Mouse (Mus musculus): ENCODE results near the gene Gm4567. TPM values are rescaled to one million over a fixed set of nuclear protein-coding genes. Genes with fewer than 3 reads are reported as not detected.
"Not testable (repeated sequence)": the region's sequence is repeated elsewhere in the genome, so short reads cannot be mapped to it uniquely, and the experiment has no call there.

Gene Gm4567
- not detected in 2 replicates for total RNA-seq (2017)

DNA sequence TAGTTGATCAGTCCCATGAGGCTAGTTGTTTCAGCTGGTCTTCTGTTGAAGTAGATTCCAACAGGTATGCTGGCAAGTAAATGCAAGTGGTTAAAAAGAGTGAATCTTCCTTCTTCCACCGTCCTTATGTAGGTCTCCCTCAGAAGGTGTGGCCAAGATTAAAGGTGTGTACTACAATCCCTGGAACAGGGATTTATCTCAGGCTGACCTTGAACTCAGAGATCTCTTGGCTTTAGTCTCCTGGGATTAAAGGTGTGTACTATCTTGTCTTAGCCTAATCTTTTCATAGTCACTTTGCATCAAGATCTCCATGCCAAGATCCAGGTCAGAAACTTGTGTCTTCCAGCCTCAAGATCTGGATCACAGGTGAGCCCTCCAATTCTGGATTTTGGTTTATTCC, at the start of gene Gm4567:
TSS of gene Gm4567 (minus strand) at position 101 of the 400 bp plus-strand sequence.
- ATAC-seq (ENCODE audit: extremely low read depth, insufficient number of reproducible peaks, low FRiP score, poor library complexity, severe bottlenecking), result not testable (repeated sequence)

DNA sequence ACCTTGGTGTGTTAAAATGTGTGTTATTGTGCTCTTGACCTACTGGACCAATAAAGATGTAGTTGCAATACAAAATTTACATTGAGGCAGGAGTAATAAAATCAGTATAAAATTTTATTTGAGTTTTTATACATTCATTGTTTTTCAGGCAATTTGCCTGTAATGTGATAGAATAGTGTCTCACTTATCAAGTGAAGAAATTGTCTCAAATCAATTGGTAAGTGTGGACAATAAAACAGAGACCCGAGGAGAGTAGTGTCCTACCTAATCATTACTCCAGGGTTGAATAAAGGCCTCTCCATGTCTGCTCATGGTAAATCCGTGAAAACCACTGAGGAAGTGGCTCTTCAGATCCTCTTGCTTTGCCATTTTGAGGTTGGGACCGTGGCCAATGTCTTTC, 41.9 kb upstream of the Gm4567 start, which contains the start of gene Vmn1r157:
TSS of gene Vmn1r157 (plus strand) at position 301 of the 400 bp plus-strand sequence.
- ATAC-seq (ENCODE audit: extremely low read depth, insufficient number of reproducible peaks, low FRiP score, poor library complexity, severe bottlenecking), result not testable (repeated sequence)

DNA sequence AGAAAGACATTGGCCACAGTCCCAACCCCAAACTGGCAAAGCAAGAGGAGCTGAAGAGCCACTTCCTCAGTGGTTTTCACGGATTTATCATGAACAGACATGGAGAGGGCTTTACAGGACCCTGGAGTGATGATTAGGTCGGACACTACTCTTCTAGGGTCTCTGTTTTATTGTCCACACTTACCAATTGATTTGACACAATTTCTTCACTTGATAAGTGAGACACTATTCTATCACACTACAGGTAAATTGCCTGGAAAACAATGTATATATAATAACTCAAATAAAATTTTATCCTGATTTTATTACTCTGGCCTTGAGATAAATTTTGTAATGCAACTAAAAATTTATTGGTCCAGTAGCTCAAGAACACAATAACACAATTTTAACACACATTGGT, 27.3 kb downstream of the Gm4567 start, which contains the start of gene Gm8693:
TSS of gene Gm8693 (minus strand) at position 101 of the 400 bp plus-strand sequence.
- not testable (repeated sequence) for ATAC-seq (ENCODE audit: extremely low read depth, insufficient number of reproducible peaks, low FRiP score, poor library complexity, severe bottlenecking)

Other genes with a start within 250 kb of the Gm4567 start
- gene Vmn1r151, start 220.0 kb downstream of the Gm4567 start, total RNA-seq (2017), result not detected in 2 replicates
- gene Vmn1r152, start 196.7 kb downstream of the Gm4567 start, total RNA-seq (2017), result not detected in 2 replicates
- gene Gm8677, start 184.8 kb downstream of the Gm4567 start, total RNA-seq (2017), result not detected in 2 replicates
- not detected in 2 replicates for gene Gm4201, start 154.4 kb downstream of the Gm4567 start, total RNA-seq (2017)
- not detected in 2 replicates for gene Gm4565, start 131.6 kb downstream of the Gm4567 start, total RNA-seq (2017)
- not detected in 2 replicates for gene Vmn1r155, start 61.7 kb downstream of the Gm4567 start, total RNA-seq (2017)
- gene Gm8693, start 27.4 kb downstream of the Gm4567 start, total RNA-seq (2017), result not detected in 2 replicates
- not detected in 2 replicates for gene Vmn1r157, start 42.0 kb upstream of the Gm4567 start, total RNA-seq (2017)
- gene Vmn1r158, start 71.1 kb upstream of the Gm4567 start, total RNA-seq (2017), result not detected in 2 replicates
- not detected in 2 replicates for gene Vmn1r159, start 123.9 kb upstream of the Gm4567 start, total RNA-seq (2017)
- not detected in 2 replicates for gene Vmn1r160, start 151.5 kb upstream of the Gm4567 start, total RNA-seq (2017)